Mouse (Mus musculus) central nervous system, embryonic 11.5 days (tissue): Measurements from ENCODE around the gene Vars. TPM values are rescaled to one million over a fixed set of nuclear protein-coding genes. Genes with fewer than 3 reads are reported as not detected.

ENCODE experiments used
- polyA plus RNA-seq: library from polyadenylated mRNA; depleted of rRNA; stranded (reverse); fragments of >200 nt; gene quantifications from 2 replicates; pipeline ENCODE4 v1.2.3, GENCODE M21; 2012; rRNA removed

The Vars gene
- 127 and 135 TPM in 2 replicates for polyA plus RNA-seq

GRCm38 (mm10) chr17:35000717-35001451, at the start of gene Vars:
Gene Vars, plus strand, starts transcription at chr17:35000987.

DNA sequence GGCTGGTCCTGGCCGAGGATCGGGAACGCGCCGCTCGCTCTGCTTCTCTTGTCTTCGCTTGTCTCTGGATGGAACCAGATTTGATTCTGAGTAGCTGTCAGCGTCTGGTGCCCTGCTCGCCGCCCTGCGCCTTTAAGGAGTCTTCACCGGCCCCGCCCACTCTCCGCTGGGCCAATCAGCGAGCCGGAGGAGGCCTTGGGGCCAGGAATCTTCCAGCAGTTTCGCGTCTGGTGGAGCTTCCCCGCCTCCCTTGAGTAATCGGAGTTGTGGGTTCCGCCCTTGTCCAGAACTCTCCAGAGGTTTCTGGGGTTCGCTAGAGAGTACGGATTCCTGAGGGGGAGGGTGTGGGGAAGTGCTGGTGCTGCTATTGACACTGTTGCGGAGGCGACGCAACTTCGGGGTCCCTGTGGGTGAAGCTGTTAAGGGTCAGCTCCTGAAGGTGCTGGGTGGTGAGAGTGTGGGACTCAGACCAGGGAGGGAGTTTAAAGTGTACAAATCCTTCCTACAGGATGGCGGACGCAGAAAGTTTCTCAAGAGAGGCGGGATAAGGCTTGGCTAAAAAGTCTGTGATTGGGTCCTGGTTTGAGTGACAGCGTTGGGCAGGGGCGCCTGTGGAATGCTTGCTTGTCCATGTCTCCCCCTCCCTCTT, 41.5 kb upstream of the Vars start, which contains the start of gene Hspa1b:
Hspa1b (minus strand) TSS at position 109 of the 649 bp plus-strand sequence.

DNA sequence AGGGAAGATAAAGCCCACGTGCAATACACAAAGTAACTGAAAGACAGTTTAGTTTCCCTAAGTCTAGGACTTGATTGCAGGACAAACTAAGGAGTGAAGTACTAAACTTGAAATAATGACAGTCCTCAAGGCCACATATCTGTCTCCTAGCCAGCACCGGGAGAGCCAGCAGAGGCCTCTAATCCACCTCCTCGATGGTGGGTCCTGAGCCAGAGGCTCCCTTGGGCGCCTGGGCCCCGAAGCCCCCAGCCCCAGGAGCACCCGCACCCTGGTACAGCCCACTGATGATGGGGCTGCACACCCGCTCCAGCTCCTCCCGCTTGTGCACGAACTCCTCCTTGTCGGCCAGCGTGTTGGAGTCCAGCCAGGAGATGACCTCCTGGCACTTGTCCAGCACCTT, 31.0 kb upstream of the Vars start, which contains the start of gene Gm20481:
Gm20481 (plus strand) TSS at position 91 of the 400 bp plus-strand sequence.

DNA sequence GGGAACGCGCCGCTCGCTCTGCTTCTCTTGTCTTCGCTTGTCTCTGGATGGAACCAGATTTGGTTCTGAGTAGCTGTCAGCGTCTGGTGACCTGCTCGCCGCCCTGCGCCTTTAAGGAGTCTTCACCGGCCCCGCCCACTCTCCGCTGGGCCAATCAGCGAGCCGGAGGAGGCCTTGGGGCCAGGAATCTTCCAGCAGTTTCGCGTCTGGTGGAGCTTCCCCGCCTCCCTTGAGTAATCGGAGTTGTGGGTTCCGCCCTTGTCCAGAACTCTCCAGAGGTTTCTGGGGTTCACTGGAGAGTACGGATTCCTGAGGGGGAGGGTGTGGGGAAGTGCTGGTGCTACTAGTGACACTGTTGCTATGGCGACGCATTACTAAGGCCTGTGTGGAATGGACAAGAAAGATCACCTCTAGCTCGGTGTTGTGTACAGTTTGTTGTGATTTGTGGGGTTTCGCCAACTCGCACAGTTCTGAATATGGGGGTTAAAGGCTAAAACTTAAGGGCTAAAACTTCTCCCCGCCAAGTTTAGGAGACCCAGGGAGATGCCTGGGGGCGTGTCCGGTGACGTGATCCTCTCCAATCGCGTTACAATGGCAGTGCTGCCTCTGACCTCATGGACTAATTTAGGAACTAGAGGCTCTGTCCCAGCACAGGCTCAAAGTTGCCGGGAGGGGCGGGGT, 28.6 kb upstream of the Vars start, which contains the start of the genes Hspa1a and Hspa1l:
Hspa1a (minus strand) TSS at position 88 of the 681 bp plus-strand sequence.
Hspa1l (plus strand) TSS at position 635 of the 681 bp plus-strand sequence.

DNA sequence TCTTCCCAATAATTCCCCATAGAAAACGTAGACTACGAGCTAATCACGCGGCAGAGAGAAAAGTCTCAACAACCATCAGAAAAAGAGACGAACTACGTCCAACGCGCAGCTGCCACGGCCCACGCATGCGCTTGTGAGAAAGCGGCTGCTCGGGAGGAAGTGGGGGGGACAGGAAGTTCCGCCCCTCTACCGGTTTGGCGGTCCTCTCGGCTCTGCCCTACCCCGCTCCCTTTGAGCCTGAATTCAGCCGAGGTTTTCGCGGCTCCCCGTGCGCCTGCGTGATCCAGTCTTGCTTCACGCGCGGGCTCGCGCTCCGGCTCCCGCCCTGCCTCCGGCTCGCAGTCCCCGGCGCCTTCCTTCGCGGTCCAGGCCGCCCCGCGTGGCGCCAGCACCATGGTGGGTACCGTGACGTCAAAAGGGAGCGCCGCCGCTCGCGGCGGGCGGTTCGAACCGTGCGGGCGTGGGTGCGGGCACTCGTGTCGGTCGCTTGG, 19.1 kb upstream of the Vars start, which contains the start of gene Lsm2:
Lsm2 (plus strand) TSS at position 173 of the 491 bp plus-strand sequence.

DNA sequence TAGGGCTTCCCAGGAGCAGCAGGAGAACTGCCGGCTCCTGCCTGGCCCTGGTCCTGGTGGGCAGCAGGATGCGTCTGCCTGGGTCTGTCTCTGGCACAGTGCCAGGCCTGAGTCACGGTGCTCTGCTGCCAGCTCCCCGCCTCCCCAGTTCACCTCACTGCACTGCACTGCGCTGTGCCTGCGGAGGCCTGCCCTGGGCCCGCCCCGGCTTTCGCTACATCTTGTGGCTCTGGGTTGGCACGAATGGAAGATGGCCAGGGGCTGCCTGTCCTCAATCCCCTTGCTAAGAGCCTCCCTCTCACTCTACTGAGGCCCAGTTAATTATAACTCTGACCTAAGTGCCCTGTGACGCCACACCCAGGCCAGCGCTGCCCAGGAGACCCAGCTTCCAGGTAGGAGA, 15.6 kb downstream of the Vars start, which contains the start of gene Vwa7:
Vwa7 (plus strand) TSS at position 204 of the 400 bp plus-strand sequence.

GRCm38 (mm10) chr17:35027277-35028068, 26.7 kb downstream of the Vars start, which contains the start of gene Sapcd1:
Gene Sapcd1, minus strand, starts transcription at chr17:35028016.

GRCm38 (mm10) chr17:35046681-35047455, 46.1 kb downstream of the Vars start, which contains the start of gene Msh5:
Gene Msh5, minus strand, starts transcription at chr17:35046745.

GRCm38 (mm10) chr17:35049561-35050016, 48.8 kb downstream of the Vars start, which contains the start of gene Clic1:
Gene Clic1, plus strand, starts transcription at chr17:35049966.

GRCm38 (mm10) chr17:35058911-35059892, 58.4 kb downstream of the Vars start, which contains the start of gene Ddah2:
Gene Ddah2, plus strand, starts transcription at chr17:35059035.

GRCm38 (mm10) chr17:35064951-35065947, 64.5 kb downstream of the Vars start, which contains the start of gene Ly6g6c:
Gene Ly6g6c, plus strand, starts transcription at chr17:35065388.

Other genes starting within 250 kb of the Vars start
- gene Cyp21a1, start 196.4 kb upstream of the Vars start, polyA plus RNA-seq, result 0.04 TPM in 2 replicates
- gene Stk19, start 164.0 kb upstream of the Vars start, polyA plus RNA-seq, result 46.3 and 66.7 TPM in 2 replicates
- gene Dxo, start 164.0 kb upstream of the Vars start, polyA plus RNA-seq, result 70.9 and 71.2 TPM in 2 replicates
- gene Skiv2l, start 150.8 kb upstream of the Vars start, polyA plus RNA-seq, result 65.5 and 77.4 TPM in 2 replicates
- 94.0 and 142 TPM in 2 replicates for gene Nelfe, start 150.6 kb upstream of the Vars start, polyA plus RNA-seq
- 1.9 and 6.9 TPM in 2 replicates for gene Cfb, start 138.5 kb upstream of the Vars start, polyA plus RNA-seq
- 73.5 and 98.0 TPM in 2 replicates for gene Zbtb12, start 121.5 kb upstream of the Vars start, polyA plus RNA-seq
- gene Gm20547, start 118.9 kb upstream of the Vars start, polyA plus RNA-seq, result not detected in 2 replicates
- gene C2, start 102.7 kb upstream of the Vars start, polyA plus RNA-seq, result 1.6 and 2.2 TPM in 2 replicates
- 218 and 222 TPM in 2 replicates for gene Ehmt2, start 102.5 kb upstream of the Vars start, polyA plus RNA-seq
- gene Slc44a4, start 86.5 kb upstream of the Vars start, polyA plus RNA-seq, result 0.08 and 0.11 TPM in 2 replicates
- 14.5 and 15.9 TPM in 2 replicates for gene Neu1, start 69.7 kb upstream of the Vars start, polyA plus RNA-seq
- gene Hspa1b, start 41.7 kb upstream of the Vars start, polyA plus RNA-seq, result 3.0 and 3.4 TPM in 2 replicates
- not detected in 2 replicates for gene Gm20481, start 31.1 kb upstream of the Vars start, polyA plus RNA-seq
- gene Hspa1a, start 28.8 kb upstream of the Vars start, polyA plus RNA-seq, result 1.4 and 2.2 TPM in 2 replicates
- 0.22 and 0.31 TPM in 2 replicates for gene Hspa1l, start 28.3 kb upstream of the Vars start, polyA plus RNA-seq
- gene Lsm2, start 19.1 kb upstream of the Vars start, polyA plus RNA-seq, result 98.3 and 206 TPM in 2 replicates
- gene Vwa7, start 15.6 kb downstream of the Vars start, polyA plus RNA-seq, result 0.60 and 0.76 TPM in 2 replicates
- gene Sapcd1, start 27.0 kb downstream of the Vars start, polyA plus RNA-seq, result 6.4 and 8.8 TPM in 2 replicates
- 6.7 and 11.0 TPM in 2 replicates for gene Msh5, start 45.8 kb downstream of the Vars start, polyA plus RNA-seq
- gene Clic1, start 49.0 kb downstream of the Vars start, polyA plus RNA-seq, result 122 and 142 TPM in 2 replicates
- gene Ddah2, start 58.0 kb downstream of the Vars start, polyA plus RNA-seq, result 392 and 957 TPM in 2 replicates
- gene Ly6g6c, start 64.4 kb downstream of the Vars start, polyA plus RNA-seq, result 0.19 and 0.28 TPM in 2 replicates
- gene Mpig6b, start 65.2 kb downstream of the Vars start, polyA plus RNA-seq, result 0.67 and 0.88 TPM in 2 replicates
- 0.18 and 0.29 TPM in 2 replicates for gene Ly6g6e, start 75.9 kb downstream of the Vars start, polyA plus RNA-seq
- 2.5 and 3.0 TPM in 2 replicates for gene Ly6g6d, start 77.1 kb downstream of the Vars start, polyA plus RNA-seq
- gene Ly6g6f, start 84.6 kb downstream of the Vars start, polyA plus RNA-seq, result 0.83 and 1.1 TPM in 2 replicates
- 39.3 and 52.2 TPM in 2 replicates for gene Abhd16a, start 88.3 kb downstream of the Vars start, polyA plus RNA-seq
- not detected in 2 replicates for gene Ly6g5c, start 107.3 kb downstream of the Vars start, polyA plus RNA-seq
- gene Ly6g5b, start 114.4 kb downstream of the Vars start, polyA plus RNA-seq, result 1.1 and 2.1 TPM in 2 replicates
- gene Gpank1, start 120.5 kb downstream of the Vars start, polyA plus RNA-seq, result 19.6 and 31.0 TPM in 2 replicates
- gene Csnk2b, start 121.1 kb downstream of the Vars start, polyA plus RNA-seq, result 156 and 178 TPM in 2 replicates
- gene D17H6S53E, start 125.4 kb downstream of the Vars start, polyA plus RNA-seq, result 5.3 and 13.0 TPM in 2 replicates
- 10.2 and 22.4 TPM in 2 replicates for gene Apom, start 131.1 kb downstream of the Vars start, polyA plus RNA-seq
- 201 and 247 TPM in 2 replicates for gene Bag6, start 134.2 kb downstream of the Vars start, polyA plus RNA-seq
- 320 and 416 TPM in 2 replicates for gene Prrc2a, start 163.9 kb downstream of the Vars start, polyA plus RNA-seq
- 3.3 and 4.8 TPM in 2 replicates for gene Aif1, start 175.1 kb downstream of the Vars start, polyA plus RNA-seq
- 7.8 and 12.4 TPM in 2 replicates for gene Lst1, start 187.5 kb downstream of the Vars start, polyA plus RNA-seq
- 0.25 and 0.34 TPM in 2 replicates for gene Ltb, start 193.5 kb downstream of the Vars start, polyA plus RNA-seq
- gene Tnf, start 201.0 kb downstream of the Vars start, polyA plus RNA-seq, result 0.07 and 0.09 TPM in 2 replicates
- 0.04 and 0.07 TPM in 2 replicates for gene Lta, start 204.4 kb downstream of the Vars start, polyA plus RNA-seq
- gene Gm16181, start 219.8 kb downstream of the Vars start, polyA plus RNA-seq, result not detected in 2 replicates
- 17.3 and 17.7 TPM in 2 replicates for gene Atp6v1g2, start 232.7 kb downstream of the Vars start, polyA plus RNA-seq
- 12.8 and 19.3 TPM in 2 replicates for gene Nfkbil1, start 234.8 kb downstream of the Vars start, polyA plus RNA-seq
- 967 and 1,050 TPM in 2 replicates for gene Ddx39b, start 240.8 kb downstream of the Vars start, polyA plus RNA-seq